Mouse (Mus musculus) right cerebral cortex, adult 18-20 months (tissue): ENCODE data around the gene Pde4c.

Experiments
- DNase-seq: peaks from one replicate; pipeline ENCODE4 v3.0.0; 2022; ENCODE audit warnings: mixed read lengths

The Pde4c gene

DNA sequence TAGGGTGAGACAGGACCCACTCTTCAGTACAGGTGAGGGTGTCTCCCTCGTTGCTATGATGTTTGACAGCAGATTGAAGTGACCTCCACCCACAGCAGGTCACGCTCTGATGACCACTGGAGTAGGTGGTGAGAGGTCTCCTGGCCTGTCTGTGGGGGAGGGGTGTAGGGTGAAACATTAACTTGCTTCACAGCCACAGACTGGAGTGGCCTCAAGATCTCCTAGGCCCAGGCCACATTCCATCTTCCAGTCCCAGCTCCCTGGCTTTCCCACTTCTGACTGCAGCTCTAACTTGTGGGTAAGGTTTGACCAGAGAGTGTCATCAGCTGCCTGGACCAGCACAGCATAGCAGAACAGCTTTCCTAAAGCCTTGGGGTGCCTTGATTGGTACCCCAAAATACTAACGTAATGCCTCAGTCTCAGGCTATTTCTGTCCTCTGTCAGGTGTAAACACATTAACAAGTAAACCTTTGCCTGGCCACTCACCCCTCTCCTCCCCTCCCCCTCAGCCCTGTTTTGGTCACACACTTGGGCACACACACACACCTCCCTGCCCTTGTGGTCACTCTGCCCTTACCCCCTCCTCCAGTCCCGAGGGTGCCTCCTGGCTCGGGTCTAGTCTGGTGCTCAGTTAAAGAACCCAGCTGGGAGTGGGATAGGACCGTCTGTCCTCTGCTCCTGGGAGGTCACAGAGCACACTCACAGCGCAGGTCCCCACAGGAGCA, at the start of gene Pde4c:
Pde4c (plus strand) TSS at position 235 of the 725 bp plus-strand sequence.
- no peak for DNase-seq

DNA sequence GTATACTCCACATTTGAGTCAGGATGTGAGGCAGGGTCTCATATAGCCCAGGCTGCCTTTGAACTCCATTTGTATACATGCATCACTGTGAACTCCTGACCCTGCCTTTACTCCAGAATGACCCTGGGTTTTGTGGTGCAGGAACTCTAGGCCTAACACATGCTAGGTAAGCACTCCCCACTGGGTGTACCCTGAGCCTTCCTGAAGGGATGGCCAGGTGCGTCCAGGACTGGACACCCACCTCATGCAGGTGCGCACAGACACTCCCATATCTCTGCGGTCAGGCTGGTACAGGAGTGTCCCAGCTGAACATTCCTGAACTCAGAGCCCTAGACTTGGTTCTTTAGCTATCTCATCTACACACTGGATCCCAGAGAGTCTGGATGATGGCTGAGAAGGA, 49.4 kb upstream of the Pde4c start:
- no peak for DNase-seq

DNA sequence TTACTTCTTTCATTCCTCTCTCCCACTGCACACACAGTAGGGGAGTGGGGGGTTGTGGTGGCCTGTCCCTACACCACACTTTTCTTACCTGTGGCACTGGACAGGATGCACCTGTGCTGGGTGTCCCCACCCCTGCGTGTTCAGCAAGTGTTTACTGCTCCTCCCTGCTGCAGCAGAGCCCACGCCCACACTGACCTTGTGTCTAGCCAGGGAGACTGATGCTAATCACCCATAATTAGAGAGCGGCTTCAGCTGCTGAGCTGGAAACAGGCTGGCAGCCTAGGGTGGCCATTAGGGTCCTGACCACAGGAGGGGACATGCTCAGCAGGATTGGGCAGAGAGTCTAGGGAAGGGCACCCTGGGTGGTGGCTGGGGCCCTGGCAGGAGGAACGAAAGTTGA, 48.8 kb upstream of the Pde4c start:
- DNase-seq = no peak

DNA sequence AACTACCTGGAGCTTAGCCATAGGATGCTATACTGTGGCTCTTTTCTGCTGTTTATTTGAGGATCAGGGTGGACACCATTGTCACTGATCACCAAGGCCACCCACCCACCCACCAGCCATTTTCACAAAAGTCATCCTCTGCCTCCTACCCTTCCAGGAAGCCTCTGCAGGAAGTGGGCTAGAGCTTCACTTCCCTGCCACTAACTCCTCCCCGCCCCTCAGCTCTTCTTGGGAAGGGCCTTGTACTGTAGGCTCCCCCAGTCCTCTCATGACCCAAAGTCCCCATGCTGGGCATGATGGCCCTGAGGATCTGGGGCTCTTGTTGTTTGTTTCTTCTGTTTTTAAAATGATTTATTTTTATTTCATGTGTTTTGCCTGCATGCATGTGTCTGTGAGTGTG, 48.2 kb upstream of the Pde4c start:
- DNase-seq = no peak

DNA sequence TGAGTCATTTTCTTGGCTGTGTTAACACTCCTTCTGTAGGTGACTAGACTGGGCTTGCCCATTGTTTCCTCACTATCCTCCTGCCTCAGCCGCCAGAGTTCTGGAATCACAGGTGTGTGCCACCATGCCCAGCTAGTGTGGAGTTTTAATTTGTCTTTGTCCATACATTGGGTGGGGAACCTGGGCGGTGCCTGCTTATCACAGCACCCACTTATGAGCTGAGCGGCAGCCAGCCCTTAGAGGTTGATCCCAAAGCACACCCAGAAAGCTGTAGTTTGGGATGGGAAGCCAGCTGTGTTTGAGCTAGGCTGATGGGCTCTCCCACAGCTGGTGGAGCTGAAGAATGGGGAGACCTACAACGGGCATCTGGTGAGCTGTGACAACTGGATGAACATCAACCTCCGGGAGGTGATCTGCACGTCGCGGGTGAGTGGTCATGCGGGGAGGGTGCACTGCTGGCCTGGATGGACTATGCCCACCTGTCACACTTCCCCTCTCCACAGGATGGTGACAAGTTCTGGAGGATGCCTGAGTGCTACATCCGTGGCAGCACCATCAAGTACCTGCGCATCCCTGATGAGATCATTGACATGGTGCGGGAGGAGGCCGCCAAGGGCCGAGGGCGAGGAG, 46.0 kb upstream of the Pde4c start:
- DNase-seq = no peak

DNA sequence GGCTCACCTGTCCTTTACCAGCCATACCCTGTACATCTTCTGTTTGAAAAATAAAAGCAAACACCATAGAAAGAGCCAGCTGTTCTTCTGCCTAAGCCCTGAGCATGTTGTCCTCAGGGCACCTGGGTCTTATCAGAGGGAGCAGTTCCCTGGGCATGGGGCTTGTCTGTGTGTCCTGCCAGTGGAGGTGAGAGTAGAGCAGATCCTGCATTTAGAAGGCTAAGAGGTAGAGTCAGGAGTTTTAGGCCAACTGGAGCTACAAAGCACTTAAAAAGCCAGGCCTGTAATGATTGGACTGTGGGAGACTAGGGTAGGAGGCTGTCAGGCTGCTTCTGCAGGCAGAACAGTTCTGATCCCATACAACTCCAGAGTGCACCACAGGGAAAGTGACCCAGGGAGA, 44.8 kb upstream of the Pde4c start:
- DNase-seq = no peak

DNA sequence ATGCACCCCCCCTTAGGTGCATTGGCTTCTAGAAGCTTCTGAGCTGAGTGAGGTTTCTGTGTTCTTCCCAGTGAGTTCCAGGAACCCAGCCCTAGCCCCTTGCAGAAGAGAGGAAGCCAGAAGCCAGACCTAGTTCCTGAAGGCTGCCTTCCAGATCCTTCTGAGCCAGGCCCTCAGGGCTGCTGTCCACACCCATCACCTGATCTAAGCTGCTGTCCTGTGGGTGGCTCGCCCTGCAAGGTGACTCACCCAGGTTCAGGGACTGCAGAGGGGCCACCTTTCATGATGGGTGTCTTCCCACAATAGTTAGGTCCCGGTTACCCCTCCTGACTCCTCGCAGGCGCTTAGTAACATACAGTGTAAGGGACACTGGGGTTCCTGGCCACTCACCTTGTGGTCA, 44.1 kb upstream of the Pde4c start:
- no peak for DNase-seq

DNA sequence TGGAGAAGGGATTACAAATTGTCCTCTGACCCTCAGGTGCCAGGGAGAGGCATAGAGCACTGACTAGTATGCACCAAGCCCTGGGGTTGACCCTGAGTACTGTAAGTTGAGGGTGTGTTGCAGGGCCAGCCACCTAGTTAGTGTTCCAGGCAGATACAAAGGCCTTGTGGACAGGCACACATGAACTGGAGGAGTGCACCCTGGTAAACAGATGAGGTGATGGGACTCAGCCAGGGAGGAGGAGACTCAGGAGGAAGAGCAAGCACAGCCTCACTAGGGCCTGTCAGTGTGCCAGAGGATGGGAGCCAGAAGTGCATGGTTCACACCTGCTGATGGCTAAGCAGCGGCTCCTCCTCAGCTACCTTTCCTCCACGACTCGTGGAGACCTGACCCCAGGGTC, 43.5 kb upstream of the Pde4c start:
- no peak for DNase-seq

DNA sequence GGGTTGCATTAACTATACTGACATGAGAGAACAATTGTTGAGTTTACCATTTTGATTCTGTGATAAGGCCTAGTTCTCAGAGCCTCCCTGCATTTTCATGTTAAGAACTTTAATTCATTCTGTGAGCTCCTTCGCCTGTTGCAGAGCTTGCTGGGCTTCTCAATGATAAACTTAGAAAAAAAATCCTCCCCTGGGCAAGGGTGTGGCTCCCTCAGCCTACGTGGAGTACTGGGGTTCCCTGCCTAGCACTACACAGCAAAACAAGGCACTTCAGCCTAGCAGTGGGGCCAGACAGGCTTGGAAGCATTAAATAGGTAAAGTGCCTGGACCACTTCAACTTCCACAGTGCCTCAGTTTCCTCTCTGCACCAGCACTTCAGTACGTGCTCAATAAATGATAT, 42.1 kb upstream of the Pde4c start:
- no peak for DNase-seq

DNA sequence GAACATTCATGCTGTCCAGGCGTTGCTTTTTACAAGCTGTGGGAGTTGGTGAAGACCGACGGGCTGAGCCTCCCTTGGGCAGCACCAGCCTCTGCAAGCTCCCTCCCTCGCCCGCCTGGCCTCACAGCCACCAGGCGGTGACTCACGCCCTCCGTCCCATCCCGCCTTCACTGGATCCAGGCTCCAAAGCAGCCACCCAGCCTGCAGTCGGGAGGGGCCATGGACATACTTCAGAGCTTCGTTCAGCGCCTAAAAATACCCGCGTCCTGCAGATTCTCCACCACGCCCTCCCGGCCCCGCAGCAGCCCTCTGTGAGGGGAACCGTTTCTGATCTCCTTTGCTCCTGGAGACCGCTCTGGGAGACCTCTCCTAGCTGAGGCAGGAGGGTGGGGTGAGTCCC, 41.3 kb upstream of the Pde4c start:
- peak; percentile 84 for DNase-seq

DNA sequence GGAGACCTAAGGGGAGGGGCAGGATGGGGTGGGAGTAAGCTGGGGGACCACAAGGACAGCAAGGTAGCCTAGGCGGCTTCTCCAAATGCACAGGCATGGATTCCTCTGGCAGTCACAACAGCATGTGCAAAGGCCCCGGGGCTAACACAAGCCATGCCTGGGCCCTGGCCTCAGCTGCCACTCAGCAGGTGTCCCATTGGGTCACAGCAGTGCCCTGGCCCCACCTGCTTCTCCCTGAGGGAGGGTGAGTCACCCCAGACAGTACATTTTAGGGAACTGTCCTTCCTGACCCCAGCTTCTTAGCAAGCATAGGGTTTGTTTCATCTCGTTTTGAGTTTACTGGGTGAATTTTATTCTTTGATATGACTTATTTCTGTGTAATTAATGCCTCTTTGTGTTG, 40.8 kb upstream of the Pde4c start:
- DNase-seq = no peak

DNA sequence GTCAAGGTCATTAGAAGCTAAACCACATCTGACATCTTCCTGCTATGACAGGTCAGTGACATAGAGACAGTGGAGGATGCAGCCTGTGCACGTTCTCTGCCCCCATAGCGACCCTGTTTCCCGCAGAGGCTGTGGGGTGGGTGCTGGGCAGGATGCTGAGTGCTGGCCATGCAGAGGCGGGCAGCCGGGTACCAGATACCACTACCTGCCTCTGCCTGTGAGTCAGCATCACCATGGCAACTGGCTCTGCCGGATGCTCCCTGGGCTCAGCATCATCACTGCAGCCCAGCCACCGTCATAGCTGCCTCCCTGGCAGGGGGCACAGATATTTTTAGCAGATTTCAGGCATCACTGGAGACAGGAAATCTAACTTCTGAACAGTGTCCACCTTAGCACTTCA, 39.2 kb upstream of the Pde4c start:
- DNase-seq = peak; percentile 95

DNA sequence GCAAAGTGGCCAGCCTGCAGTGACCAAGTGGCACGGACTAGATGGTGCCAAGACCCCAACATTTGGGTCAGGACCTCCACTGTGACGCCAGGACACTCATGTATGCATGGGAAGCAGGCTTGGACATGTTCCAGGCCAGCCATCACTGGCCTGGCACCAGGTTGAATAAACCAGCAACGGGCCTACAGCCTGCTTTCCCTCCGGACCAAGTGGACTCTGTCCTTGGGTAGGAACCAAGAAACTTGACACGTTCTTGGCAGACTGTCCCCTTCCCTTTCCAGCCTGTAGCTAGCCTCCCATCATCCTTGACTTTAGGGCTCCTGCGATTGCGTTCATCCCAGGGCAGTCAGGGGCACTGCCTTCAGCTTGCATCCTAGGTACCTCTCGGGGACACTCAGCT, 35.9 kb upstream of the Pde4c start:
- no peak for DNase-seq

DNA sequence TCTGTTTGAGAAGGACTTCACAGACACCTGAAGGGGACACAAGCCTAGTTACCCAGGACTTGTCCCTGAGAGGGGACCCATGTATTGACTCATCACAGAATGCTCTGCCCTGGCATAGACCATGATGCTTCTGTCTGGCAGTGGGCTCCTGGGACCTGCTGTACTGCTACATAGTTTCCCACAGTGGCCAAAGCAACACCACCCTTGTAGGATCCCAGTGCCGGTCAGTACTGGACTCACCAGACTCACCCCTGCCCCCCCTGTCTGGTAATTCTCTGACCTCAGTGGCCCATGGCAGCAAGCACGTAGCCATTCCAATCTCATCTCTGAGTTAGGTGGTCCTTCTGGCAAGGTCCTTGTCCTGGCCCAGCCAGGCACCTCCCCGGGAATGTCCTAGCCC, 35.4 kb upstream of the Pde4c start:
- no peak for DNase-seq

DNA sequence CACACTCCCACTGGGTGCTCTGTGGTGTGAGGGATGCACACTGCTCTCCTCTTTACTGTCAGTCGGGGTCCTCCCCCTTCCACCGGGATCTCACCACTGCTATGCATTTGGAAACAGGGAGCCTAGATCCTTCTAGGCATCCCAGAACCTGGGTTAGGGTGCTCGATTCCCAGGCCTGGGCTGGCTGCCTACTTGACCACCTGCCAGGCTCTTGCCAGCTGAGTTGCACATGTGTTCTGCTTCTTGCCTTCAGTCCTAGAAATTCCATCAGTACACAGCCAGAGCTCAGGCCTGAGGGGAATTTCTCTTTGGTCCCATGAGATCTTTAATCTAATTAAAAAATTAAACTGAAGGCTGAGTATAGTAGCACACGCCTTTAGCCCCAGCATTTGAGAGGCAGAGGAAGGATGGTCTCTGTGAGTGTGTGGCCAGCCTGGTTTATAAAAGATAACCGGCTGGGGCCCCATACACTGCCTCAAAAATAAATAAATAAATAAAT, 33.6 kb upstream of the Pde4c start:
- DNase-seq = no peak

DNA sequence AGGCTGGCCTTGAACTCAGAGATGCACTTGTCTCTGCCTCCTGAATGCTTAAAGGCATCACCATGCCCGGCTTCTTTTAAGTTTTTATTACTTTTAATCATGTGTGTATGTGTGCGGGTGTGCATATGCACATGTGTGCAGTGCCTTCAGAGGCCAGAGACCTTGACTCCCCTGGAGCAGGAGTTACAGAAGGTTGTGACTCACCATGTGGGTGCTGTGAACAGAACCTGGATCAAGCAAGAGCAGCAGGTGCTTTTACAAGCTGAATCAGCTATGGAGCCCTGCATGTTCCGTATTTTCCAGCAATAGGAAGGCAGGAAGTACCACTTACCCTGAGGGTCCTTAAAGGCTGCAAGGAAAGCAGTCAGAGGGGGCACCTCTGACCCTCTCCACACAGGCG, 32.3 kb upstream of the Pde4c start:
- no peak for DNase-seq

DNA sequence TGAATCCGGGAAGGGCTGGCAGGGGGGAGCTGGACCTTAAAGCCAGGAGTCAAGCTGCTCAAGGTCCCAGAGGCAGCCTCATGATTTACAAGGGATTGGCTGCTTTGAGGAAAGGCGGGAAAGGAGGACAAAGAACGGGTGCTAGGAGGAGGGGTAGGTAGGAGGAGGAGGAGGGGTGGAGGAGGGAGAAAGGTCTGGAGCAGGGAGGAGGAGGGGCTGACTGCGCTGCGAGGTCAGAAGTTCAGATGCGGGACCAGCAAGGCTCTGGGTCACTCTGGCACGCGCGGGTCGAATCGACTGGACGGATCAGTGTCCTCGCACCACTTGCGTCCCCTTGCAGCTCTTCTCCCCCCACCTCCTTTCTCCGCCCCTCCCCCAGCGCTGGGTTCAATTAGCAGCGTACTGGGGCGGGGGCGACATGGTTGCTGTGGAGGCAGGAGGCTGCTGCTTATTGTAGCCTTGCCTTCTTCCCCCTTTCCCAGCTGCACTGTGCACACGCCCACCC, 31.7 kb upstream of the Pde4c start:
- no peak for DNase-seq

DNA sequence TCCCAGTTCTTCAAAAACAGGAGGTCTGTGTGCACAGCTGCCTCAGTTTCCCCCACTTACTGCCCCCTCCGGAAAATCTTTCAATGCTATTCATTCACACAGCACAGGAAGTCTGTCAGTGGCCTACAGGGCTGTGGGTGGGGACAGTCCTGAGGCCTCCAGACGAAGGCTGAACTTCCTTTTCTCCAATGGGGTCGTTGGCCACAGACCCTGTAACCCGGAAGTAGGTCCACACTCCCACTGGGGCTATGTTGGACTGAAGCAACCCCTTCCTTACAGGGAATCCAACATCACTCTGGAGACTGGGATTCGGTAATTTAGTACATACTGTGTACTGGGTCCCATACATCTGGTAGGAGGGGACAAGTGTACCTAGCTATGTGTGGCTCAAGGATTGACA, 29.9 kb upstream of the Pde4c start:
- no peak for DNase-seq

DNA sequence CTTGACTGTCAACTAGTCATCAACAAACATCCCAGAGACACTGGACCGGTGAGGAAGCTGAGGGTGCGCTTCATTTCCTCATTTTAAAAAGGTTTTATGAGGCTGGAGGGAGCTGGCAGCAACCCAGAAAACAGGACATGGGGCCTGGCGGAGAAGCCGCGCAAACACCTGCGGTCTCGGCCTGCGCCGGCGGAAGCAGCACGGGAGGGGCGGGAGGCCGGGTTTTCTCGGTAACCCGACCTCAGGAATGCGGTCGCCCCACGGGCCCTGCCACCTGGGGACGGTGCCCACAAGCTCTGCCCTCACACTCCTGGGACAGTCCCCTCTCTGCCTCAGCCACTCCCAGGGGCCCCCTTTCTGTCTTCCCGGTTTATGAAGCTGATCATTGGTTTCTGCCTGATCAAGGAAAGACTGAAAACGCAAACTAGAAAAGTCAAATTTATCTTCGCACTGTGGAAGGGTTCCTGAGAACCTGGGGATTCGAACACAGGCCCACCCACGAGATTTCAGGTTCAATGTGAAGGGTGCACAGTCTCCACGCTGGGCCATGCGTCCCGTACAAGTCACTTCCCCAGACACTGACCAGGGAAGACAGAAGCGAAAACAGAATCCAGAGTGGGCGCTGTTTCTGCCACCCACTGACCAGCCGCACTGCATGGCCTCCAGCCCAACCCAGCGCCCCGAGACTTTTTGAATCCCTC, 28.1 kb upstream of the Pde4c start:
- DNase-seq = no peak

DNA sequence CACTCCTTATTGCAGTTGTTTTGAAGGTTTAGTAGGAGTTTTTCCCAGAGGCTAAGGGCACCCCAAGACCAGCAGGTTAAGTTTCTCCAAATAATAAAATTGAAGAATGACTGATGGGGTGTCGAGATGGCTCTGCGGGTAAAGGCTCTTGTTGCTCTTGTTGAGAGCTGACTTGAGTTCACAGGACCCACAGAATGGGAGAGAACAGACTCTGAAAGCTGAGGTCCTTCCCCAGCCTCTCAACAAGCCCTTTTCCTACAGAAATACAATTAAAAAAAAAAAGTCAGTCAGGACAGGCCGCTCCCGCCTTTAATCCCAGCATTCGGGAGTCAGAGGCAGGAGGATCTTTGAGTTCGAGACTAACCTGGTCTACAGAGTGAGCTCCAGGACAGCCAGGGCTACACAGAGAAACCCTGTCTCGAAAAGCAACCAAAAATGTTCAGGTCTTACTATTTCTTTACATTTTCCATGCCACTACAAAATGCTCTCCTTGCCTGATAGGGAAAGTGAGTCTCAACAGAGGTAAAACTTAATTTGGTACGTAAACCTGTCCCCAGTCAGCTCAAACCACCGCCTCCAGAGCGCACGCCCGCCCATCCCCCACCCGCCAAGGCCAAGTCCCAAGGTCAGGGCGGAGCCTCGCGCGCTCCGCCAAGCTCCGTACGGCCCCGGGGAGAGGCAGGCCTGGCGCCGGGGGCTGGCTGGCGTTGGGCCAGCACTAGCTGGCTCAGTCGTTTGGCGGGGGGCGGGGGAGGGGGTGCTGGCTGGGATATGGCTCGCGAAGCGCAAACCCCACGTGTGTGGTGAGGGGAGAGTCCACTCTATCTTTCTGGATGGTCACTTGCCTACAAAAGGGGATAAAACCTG, 27.3 kb upstream of the Pde4c start:
- no peak for DNase-seq

DNA sequence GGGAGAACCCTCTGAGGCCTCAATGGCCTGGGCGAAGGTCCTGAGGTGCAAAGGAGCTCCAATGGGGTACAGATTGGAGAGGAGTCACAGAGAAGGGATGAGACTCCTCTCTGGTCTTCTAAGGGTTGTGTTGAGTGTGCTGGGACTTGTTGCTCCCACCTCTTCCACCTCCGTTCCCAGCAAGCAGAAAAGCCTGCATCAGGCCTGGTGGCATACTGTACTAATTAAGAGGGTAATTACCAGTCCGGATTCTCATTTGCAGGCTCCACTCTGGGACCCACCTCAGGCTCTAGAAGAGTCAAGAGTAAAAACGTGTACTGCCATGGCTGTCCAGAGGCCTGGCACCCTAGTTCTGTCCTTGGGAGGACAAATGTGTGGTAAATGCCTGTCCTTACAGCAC, 26.6 kb upstream of the Pde4c start:
- no peak for DNase-seq

DNA sequence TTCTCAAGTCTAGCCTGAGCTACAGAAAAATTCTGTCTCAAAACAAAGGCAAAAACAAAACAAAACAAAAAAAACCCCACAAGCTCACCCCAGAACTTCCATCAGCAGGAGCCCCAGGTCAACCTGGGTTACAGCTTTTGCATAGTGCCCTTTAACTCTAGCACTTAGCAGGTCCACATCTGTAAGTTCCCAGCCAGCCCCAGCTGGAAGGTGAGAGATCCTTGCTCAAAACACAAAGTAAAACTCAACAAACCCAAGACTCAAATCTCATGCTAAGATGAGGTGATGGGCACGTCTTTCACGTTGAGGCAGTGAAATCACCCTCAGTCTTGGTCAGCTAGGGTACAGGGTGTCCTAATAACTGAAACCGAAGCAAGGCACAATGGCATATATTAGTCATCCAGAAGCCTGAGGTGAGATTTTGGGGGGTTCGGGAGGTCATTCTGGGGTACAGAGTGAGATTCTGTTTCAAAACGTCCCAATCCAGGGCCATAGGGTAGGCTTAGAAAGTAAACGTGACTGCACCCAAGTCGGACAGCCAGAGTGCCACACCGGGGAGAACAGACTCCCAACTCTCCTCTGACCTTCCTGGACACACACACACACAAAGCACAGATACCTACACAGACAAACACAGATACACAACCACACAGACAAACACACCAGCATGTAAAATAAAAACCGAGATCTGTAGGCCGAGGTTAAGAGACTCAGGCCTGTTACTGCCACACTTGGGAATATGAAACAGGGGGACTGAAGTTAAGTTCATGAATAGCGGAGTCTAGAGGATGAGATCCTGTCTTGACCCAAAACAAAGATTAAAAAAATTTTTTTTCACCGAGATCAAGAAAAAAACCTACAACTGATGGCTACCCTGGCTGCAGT, 25.9 kb upstream of the Pde4c start:
- no peak for DNase-seq
